Mouse (Mus musculus): Measurements from ENCODE around the gene Clmn.
"Not testable (repeated sequence)": the region's sequence is repeated elsewhere in the genome, so short reads cannot be mapped to it uniquely, and the experiment has no call there.

Gene Clmn

DNA sequence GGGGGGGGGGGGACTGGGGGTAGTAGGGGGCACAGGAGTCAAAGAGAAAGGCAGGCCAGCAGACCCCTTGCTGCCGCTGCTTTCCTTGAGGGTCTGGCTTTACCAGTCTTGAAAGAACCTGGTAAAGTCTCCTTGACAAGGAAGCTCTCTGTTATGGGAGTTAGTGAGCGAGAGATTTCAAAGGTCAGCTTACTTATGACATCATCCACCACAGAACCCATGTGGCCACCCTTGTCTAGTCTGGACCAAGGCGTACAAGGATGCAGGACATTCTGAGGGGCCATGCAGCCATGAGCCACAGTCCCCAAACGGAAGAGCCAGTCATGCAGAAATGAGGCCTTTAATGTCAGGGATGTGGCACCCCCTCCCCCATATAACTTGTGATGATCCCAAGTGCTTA, 20.6 kb downstream of the Clmn start:
- in situ Hi-C loops (cut with MboI, MseI), result no loop called here

DNA sequence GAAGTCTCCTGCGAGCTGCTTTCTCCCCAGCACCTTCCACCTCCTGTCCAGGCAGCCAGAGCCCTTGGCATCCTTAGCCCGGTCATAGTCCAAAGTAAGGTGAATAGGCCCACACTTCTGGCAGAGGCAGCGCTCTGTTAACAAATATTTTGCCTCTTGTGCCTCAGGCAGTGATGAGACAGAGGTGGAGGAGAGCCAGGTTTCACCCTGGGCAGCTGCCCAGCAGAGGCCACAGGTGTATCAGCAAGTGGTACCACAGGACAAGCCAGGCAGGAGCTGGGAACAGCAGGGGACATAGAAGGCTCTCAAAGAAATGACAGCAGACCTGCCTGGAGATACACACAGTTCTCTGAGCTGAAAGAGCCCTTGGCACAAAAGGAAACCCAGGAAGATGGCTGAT, 23.6 kb downstream of the Clmn start:
- in situ Hi-C loops (cut with MboI, MseI), result no loop called here

DNA sequence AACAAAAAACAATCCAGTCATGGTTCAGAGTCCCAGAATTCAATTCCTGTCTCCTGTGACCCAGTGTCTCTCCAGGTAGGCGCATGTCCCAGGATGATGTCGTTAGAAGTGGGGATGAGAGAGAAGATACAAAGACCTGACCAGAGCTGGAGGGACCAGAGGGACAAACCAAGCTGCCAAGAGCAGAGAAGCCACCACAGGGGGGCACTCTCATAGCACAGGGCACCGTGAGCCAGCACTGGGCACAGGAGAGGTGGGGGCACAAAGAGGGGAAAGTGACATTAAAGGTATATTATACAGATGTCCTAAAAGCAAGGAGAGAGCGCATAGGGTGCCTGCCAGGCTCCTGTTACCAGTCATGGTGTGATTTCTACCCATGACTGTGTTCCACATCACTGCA, 25.9 kb downstream of the Clmn start:
- in situ Hi-C loops (cut with MboI, MseI), result no loop called here

DNA sequence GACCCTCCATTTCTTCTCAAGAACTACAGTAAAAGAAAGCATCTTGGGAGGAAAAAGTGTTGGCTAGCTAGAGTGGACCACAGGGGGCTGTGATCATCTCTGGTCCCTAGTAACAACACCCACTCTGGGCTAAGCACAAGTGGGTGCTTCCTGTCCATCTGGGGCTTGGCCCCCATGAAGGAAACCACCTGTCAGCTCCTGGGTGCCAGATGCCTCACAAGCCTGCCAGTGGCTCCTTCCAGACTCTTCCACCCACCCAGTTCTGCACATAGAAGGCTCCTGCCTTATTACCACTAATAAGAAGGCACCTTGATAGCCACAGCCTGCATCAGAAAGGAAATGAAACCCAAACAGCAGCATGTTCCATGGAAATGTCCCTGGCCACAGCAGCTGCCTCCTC, 26.4 kb downstream of the Clmn start:
- in situ Hi-C loops (cut with MboI, MseI), result no loop called here

DNA sequence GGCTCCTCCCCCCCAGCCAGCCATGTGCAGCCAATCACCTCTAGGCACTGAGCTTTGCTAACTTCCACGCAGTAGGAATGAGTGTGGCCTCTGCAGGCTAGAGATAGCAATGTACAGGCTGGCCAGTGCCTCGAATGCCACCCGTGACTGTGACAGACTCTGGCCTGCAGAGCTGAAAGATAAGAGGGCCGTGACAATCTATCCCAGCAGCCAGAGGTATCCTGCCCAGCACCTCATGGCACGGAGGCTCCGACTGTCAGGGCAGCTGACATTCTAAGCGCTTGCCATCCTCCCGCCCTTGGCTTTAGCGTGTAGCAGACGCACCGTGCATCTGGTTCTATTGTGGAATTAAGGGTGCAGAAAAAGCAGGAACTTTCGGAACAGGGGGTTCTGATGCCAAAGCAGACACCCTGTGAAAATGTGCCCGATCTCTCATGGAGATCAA, 26.9 kb downstream of the Clmn start:
- in situ Hi-C loops (cut with MboI, MseI), result no loop called here

DNA sequence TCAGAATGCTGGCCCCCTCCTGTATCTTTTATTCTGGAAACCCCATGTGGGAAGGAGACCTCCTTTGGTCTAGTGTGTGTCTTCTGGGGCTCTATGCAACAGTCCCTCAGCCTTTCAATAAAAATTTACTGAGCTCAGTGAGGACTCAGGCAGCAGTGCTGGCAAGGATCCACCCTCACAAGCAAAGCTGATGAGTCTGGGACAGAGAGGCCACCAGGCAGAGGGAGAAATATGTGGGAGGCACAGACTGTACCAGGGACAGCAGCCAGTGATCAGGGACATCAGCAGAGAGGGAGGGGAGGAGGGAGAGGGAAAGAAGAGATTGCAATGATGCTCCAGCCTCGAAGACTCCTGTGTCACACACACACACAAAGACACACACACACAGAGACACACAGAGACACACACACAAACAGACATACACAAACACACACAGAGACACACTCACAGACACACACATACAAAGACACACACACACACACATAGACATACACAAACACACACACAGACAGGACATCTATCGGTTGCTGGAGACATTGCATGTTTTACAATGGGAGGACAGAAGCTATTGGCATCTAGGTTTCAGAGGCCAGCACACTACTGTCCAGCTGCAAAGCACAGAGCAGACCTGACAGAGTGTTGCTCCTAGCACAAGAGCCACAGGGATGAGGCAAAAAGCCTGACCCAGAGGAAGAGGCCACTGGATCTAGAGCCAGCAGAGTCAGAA, 27.6 kb downstream of the Clmn start:
- in situ Hi-C loops (cut with MboI, MseI), result no loop called here

DNA sequence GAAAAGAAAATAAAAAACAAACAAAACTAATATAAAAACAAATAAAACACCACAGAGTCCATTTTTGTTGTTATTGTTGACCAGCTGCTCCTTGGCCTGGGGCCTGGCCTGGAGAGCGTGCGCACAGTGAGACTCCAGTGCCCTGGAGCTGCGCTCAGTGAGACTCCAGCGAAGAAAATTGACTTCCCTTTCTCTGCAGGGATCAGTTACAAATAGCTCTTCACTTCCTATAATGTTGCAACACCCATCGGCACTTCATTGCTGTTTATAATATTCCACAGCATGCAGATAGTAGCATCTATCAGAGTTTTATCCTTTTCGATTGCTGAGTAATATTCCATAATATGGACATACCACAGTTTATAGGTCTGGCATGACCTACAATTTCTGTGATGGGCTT, 28.6 kb downstream of the Clmn start:
- in situ Hi-C loops (cut with MboI, MseI), result no loop called here

DNA sequence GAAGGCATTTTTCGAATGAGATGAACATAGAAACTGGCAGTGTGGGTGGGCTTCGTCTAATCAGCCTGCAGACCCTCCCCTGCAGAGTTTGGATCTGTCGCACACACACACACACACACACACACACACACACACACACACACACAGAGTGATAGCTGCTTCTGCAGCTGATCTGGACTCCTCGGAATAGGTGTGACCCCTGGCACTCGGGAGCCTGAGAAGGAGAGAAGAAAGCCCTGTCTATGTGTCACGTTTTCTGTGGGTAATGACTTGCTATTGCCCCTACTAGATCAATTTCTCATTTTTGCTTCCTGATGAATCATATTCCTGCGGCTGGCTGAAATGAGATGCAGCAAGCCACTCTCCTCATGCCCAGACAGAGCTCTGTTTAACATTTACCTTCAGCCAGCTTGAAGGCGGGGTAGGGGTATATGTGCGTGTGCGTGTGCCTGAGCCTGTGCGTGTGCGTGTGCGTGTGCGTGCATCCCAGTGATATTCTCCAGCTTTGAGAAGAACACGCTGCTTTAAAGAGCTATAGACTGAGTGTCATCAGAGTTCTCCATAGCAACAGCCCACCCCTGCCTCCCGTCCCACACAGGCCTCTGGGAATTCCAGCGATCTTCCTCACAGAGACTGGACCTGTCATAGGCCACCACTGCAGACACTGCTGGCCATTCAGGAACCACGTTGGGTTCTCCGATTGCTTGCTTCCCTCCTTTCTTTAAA, 29.3 kb downstream of the Clmn start:
- in situ Hi-C loops (cut with MboI, MseI), result no loop called here

DNA sequence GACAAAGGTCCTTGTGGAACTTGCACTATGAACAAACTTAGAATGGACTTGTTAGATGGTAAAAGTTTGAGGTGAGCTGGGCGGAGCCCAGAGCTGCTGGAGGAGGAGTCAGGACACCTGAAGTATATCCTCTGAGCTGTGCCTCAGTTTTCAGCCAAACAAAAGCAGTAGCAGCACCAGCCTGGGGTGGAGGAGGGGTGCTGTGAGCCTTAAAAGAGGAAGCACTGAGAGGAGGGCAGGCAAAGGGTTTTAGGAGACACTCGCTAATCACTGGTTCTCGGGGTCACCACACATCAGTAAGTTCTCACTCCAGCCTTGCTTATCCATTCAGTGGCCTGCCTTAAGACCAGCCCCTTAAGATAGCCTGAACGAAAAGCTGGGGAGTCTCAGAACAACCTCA, 30.1 kb downstream of the Clmn start:
- in situ Hi-C loops (cut with MboI, MseI), result no loop called here

DNA sequence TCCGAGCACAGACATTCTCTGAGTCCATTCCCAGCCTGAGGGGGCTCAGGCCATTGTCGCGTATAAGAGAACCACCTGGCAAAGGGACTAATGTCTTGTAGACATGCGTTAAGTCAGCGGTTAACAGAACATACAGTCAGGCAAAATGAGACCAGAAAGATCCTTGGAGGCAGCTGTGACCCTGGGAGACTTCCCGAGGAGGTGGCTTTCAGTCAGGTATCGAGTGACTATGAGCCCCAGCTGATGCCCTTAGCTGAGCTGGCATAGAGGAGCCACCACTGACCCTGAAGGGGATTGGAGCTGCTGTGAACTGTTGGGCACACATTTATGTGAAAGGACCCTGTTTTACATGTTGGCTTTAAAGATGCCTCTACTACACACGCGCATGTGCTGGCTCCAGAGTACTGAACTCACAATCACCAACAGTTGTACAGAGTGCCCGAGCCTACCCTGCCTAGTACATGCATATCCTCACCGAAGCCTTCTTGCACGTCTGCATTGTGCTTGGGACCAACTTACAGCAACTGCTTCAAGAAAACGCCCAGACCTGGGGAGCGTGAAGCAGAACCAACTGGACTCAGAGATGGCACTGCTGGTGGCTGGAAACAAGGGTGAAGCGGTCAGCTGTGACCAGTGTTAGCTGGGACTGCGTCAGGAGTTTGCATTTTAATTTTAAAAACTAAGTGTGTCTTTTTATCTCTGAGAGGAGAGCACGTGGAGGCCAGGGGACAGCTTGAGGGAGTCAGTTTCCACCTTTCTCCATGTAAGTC, 34.0 kb downstream of the Clmn start:
- in situ Hi-C loops (cut with MboI, MseI), result no loop called here

DNA sequence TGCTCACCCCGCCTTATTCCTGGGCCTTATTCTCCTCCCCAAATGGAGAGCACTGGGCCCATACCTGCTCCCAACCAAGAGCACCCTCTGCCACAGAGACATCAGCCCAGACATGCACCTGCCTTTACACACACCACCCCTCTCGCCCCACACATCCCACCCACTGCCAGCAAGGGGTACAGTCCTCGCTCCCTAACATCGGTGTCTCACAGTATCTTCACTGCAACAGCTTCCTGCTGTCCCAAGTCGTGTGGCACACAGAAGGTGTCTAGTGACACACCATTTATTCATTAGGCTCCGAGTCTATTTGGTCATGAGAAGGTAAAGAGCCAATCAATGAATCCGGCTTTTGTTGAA, 34.6 kb downstream of the Clmn start:
- in situ Hi-C loops (cut with MboI, MseI), result no loop called here

DNA sequence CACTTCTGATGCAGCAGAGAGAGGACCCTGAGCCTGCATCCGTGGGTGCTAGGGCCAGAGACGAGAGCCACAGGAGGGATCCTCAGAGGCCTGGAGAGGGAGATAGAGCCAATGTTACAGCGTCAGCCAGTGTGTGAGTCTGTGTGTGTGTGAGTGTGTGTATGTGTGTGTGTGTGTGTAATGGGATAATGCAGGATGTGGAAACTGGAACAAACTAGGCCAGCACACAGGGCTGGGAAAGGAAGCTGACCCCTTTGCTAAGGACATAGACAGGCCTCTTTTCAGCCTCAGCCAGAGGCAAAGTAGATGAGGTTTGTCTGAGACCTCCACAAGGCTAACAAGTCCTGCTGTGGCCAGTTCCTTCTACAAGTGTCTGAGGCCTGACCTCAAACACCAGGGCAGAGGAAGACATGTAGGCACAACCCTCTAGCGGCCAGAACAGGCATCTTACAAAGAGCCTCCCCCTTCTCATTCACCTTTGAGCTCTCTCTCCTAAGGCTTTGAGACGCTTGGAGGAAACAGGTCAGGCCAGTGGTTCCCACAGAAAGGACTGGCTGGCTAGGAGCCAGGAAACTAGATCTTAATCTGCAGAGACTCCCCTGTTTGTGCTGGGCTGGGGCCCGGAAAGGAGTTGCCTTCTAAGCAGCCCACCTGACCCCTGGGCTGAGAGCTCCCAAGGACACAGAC, 35.1 kb downstream of the Clmn start:
- in situ Hi-C loops (cut with MboI, MseI), result no loop called here

DNA sequence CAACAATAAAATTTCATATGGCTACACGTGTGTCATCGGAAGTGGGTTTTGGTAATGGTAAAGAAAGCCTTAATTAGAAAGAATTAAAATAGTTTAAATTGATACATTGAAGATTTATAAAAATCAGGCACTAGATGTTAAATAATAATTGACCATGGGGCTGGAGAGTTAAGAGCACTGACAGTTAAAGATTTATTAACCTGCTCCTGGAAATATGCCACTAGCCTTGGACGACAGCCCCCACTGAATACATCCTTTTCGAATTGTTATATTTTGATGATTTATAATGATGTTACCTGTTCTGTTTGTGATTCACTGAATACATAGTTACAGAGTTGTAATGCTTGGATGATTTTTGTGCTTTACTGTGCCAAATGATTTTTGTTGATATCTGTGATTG, 35.9 kb downstream of the Clmn start:
- in situ Hi-C loops (cut with MboI, MseI), result not testable (repeated sequence)

DNA sequence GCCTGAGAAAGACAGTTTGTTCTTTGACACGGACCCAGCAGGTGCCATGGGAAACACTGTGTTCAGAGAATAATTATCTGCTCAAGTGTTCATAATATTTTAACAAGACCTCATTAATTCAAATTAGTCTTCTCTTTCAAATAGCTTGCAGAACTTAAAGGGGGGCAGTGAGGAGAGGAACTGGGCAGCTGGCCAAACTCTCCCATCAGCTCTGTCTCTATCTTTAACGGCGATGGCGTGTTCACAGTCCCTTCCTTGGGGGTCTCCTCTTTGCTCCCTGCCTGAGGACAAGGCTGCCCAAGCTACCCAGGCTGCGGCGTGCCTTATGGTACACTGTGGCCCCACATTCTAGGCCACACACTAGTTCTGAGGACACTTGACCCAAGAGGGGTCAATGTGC, 37.2 kb downstream of the Clmn start:
- in situ Hi-C loops (cut with MboI, MseI), result no loop called here

DNA sequence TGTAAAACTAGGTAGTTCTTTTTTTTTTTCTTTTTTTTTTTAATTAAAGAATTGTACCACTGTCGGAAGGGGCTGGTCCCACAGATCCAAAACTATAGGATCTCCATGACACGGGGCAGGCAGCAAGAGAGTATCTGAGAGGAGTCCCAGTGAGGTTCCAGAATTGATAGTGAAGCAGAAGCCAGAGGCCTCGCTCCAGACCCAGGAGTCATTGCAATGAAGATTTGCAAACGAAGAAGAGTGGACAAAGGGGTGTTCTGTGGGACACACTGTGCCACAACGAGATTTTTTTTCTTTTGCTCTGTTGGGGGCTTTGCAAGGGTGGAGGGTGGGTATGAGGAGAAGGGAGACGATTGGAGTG, 40.0 kb downstream of the Clmn start:
- in situ Hi-C loops (cut with MboI, MseI), result loop anchor here in 1 of 2 experiments (5.0 to 25.0 kb wide), 2 partner anchors 373 to 1763 kb away; no protein-coding TSS in a partner anchor

DNA sequence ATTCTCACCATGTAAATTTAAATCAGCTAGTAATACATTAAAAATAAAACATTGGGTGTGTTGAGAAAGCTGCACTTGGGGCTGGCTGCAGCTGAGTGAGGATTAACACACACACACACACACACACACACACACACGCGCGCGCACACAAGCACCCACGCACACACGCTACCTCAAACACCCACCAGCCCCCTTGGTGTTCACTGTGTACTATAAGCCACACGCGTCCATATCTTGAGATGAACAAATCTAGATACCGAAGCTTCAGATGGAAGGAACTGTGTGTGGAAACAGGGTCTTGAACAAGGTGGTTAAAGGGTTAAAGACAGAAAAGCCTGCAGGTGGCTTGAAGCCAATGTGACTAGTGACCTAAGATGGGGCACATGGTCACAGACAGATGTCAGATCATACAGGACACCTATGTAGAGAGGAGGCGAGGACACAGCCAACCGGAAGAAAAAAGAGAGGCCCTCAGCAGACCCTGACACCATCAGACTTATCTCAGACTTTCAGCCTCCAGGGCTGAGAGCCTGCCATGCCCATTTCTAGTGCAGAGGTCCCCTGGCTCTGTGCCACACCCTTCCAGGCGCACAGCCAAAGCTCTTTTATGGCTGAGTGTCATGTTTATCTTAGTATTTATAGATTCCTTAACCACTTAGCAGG, 40.5 kb downstream of the Clmn start:
- in situ Hi-C loops (cut with MboI, MseI), result loop anchor here in 1 of 2 experiments (5.0 to 25.0 kb wide), 2 partner anchors 372 to 1762 kb away; no protein-coding TSS in a partner anchor

DNA sequence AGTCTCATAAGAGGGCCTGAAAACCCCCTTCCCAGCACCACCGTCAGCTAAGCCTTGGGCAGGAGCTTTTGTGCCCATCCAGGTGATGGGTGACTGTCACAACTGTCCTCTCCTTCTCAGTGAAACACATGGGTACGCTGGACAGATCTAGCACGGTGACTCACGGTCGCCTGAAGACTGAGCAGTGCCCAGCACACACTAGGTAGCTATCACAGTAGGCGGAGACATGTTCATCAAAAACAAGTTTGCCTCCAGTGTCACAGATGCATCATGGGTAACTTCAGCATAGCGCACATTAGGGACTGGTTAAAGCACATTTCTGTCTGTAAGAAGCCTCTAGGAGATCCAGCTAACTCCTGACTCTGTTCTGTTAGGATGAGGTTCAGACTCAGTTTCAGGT, 41.2 kb downstream of the Clmn start:
- in situ Hi-C loops (cut with MboI, MseI), result loop anchor here in 1 of 2 experiments (5.0 to 25.0 kb wide), 2 partner anchors 371 to 1761 kb away; no protein-coding TSS in a partner anchor

DNA sequence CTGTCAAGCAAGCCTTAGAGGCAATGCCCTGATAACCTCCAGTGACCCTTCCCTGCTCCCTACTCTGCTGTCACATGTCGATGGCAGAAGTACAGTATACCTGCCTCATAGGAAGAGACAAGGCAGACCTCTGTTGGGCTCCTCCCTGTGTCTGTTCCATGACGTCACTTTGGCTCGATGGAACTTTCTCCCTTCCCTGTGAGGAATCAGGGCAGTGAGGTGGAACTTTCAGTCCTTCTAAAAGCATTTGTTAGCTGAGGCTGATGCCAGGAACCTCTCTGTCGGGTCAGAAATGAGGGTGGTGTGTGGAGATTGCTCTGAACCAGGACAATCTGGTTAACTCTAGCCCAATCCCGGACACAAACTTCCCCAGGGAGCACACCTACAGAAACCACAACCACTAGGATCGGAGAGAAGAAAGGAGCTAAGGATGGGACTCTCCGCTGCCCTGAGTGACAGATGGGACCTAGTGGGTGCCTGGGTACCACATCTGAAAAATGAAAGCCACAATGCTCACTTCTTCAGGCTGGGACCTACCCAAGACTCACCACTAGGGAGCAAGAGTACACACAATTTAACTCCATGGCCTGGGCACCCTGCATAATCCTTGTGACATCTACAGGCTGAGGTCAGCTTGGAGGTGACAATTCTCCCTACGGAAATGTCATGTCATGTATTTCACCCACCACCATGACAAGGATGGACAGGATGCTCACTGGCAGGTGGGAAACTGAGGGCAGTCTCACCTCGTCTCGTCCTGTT, 41.9 kb downstream of the Clmn start:
- in situ Hi-C loops (cut with MboI, MseI), result loop anchor here in 1 of 2 experiments (5.0 to 25.0 kb wide), 2 partner anchors 371 to 1761 kb away; no protein-coding TSS in a partner anchor

DNA sequence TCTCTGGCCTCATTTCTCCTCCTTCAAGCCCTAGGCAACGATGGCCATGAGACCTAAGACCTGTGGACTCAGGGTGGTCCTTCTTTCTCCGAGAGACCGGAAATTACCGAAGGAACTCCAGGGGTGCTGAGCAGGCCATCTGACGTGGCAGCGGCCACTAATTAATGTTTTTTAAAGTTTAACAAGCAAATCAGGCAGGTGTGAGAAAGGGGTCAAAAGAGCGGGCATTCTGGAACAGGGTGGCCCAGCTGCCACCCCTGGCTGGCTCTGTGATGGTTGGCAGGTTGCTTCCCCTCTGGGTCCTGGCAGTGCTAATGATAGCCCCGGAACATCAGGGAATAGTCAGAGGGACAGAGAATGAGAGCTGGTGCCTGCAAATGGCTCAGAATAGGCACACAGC, 42.7 kb downstream of the Clmn start:
- in situ Hi-C loops (cut with MboI, MseI), result loop anchor here in 1 of 2 experiments (5.0 to 25.0 kb wide), 2 partner anchors 370 to 1760 kb away; no protein-coding TSS in a partner anchor

DNA sequence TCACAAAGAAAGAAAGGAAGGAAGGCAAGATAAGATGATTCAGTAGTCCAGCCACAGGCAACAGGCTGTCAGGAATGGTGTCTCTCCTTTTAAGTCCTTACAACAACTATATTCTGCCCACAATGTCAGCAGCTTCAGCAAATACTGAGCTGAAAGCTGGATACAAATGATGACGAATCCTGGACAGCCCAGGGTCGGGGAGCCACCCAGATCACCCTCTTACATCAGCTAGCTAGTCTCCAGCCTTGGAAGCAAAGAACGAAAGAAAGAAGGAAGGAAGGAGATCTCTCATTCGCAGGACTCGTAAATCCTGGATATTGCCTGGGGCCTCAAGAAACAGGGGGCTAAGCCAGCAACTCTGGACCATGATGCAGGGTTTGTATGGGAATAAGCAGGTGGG, 44.8 kb downstream of the Clmn start:
- in situ Hi-C loops (cut with MboI, MseI), result loop anchor here in 1 of 2 experiments (5.0 to 25.0 kb wide), 2 partner anchors 368 to 1758 kb away; no protein-coding TSS in a partner anchor

Measured in T-helper 17 cell (primary cell).